Mouse (Mus musculus) cerebellum, adult 2 months (tissue): ENCODE measurements at regions not wholly inside any gene's neighbourhood (a gene's known extent, or its start where the extent isn't known, plus 50 kb on each side); places are given as distances from the start of the nearest gene placed in this dataset.

Source experiments
- CTCF ChIP-seq: fragments of 200-500 bp; IDR thresholded peaks from 2 replicates; pipeline ENCODE4 v1.5.1; 2011; ENCODE audit warnings: low read depth, mild to moderate bottlenecking, control low read depth, low read length, moderate library complexity, borderline replicate concordance; ENCODE audit not compliant: insufficient read depth
- POLR2A ChIP-seq: fragments of 200-500 bp; IDR thresholded peaks from 2 replicates; pipeline ENCODE4 v1.6.1; 2011; ENCODE audit warnings: low read length, control low read depth, borderline replicate concordance; ENCODE audit not compliant: insufficient read depth

GRCm38 (mm10) chr2:61501922-61502321 lies 76.5 kb upstream of the Tank start:
- TF ChIP-seq CTCF: no peak
- TF ChIP-seq POLR2A: no peak
